Mouse (Mus musculus): Measurements from ENCODE around the gene Dcaf5. TPM values are rescaled to one million over a fixed set of nuclear protein-coding genes. Genes with fewer than 3 reads are reported as not detected.
"Not testable (repeated sequence)": the region's sequence is repeated elsewhere in the genome, so short reads cannot be mapped to it uniquely, and the experiment has no call there.

Dcaf5 gene
- polyA plus RNA-seq (2016; fragmentation: Nextera tagmentation; extraction: Ambion mirVana) = 19.9 and 22.9 TPM in 2 replicates

- Histone ChIP-seq H3K27me3 (no peaks in the 10 kb centered on the region), H3K4me2 (replicated peaks) (peak within 1 kb of the TSS; percentile 75), H3K4me3 (peak within 1 kb of the TSS; percentile 81), H3K9me3 (no peaks in the 10 kb centered on the region), H3K36me3 (no peaks in the 10 kb centered on the region), H3K4me1 (peaks cover 14% of the 10 kb centered on the region), H3K9ac (peak within 1 kb of the TSS; percentile 88), H3K27ac (peak within 1 kb of the TSS; percentile 96)
- peak; percentile 62 for ATAC-seq (ENCODE audit: insufficient number of reproducible peaks, insufficient read depth, low FRiP score, low TSS enrichment)
- 1% methylated on average over 65 of the region's 79 CpGs for WGBS
These were observed at the start of gene Dcaf5 for GRCm38 (mm10) chr12:80436336-80436976. TSS of gene Dcaf5 (minus strand) at chr12:80436601.

DNA sequence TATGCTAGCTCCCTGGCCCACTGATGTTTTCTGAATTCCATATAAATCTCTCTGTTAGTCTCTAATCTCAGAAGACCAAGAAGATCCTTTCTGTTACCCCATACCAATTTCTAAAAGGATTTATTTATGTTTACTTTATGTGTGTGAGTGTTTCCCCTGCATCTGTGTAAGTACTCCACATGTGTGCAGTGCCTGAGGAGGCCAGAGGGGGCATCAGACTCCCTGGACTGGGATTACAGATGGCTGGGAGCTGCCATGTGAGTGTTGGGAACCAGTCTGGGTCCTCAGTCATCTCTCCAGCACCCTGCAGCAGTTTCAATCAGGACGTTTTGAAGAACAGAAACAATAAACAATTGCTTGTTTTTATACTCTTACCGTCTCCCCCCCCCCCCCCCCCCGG lies 47.0 kb upstream of the Dcaf5 start:
- H3K27me3 ChIP-seq = no peaks in the 10 kb centered on the region
- no peak for ATAC-seq (ENCODE audit: insufficient number of reproducible peaks, insufficient read depth, low FRiP score, low TSS enrichment)
- no peak overlapping the region for H3K4me2 ChIP-seq (replicated peaks)
- peaks cover 29% of the 10 kb centered on the region; the same call in 1 of the 2 replicates for H3K36me3 ChIP-seq
- H3K9me3 ChIP-seq = no peaks in the 10 kb centered on the region
- no peak overlapping the region for H3K4me3 ChIP-seq
- H3K4me1 ChIP-seq = no peaks in the 10 kb centered on the region
- no peak overlapping the region for H3K27ac ChIP-seq
- WGBS = 53% methylated on average over 3 of the region's 3 CpGs
- no peak overlapping the region for H3K9ac ChIP-seq

DNA sequence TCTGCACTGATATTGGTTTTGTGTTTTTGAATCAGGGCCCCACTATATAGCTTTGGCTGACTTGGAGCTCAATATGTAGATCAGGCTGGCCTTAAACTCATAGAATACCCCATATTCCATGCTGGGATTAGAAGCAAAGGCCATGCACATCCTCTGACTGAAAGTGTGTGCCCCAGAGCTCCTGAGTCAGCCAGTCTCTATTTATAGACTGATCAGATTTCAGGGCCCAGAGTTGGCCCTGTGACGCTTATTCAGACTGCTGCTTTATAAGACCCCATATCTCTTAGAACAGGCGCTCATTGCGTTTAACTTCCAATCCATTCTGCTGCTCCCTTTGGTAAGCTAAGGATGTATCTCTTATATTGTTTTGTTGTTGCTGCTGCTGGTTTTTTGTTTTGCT lies 43.6 kb upstream of the Dcaf5 start:
- Histone ChIP-seq H3K4me2 (replicated peaks) (no peak overlapping the region), H3K36me3 (peaks cover 27% of the 10 kb centered on the region; the same call in 1 of the 2 replicates), H3K27me3 (no peaks in the 10 kb centered on the region), H3K4me3 (no peak overlapping the region), H3K9ac (no peak overlapping the region), H3K27ac (no peak overlapping the region), H3K4me1 (no peaks in the 10 kb centered on the region), H3K9me3 (no peaks in the 10 kb centered on the region)
- WGBS = 82% methylated on average over 3 of the region's 3 CpGs
- ATAC-seq (ENCODE audit: insufficient number of reproducible peaks, insufficient read depth, low FRiP score, low TSS enrichment) = no peak

DNA sequence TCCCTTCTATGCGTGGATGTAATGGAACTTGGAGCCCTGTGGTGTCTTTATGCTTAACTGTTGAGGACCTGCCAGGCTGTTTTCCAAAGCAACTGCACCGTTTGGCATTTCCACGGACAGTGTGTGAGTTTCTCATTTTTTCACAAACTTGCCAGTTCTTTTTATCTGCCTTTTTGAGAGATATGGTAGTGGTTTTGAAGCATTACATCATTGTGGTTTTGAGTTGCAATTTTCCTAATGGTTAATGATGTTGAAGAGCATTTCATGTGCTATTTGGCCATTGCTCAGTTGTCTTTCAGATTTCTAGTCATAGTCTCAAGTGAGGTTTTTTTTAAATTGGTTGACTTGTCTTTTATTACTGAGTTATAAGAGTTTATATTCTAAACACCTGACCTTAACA lies 37.3 kb upstream of the Dcaf5 start:
- Histone ChIP-seq H3K4me2 (replicated peaks) (no peak overlapping the region), H3K9me3 (no peaks in the 10 kb centered on the region), H3K4me3 (no peak overlapping the region), H3K27me3 (no peaks in the 10 kb centered on the region), H3K27ac (no peak overlapping the region), H3K9ac (no peak overlapping the region), H3K4me1 (no peaks in the 10 kb centered on the region), H3K36me3 (peaks cover 4% of the 10 kb centered on the region; the same call in 1 of the 2 replicates)
- no peak for ATAC-seq (ENCODE audit: insufficient number of reproducible peaks, insufficient read depth, low FRiP score, low TSS enrichment)
- 87% methylated on average over 3 of the region's 3 CpGs for WGBS

GRCm38 (mm10) chr12:80471926-80472325 lies 35.5 kb upstream of the Dcaf5 start:
- Histone ChIP-seq H3K4me2 (replicated peaks) (no peak overlapping the region), H3K36me3 (no peaks in the 10 kb centered on the region), H3K27ac (no peak overlapping the region), H3K4me3 (no peak overlapping the region), H3K9ac (no peak overlapping the region), H3K27me3 (no peaks in the 10 kb centered on the region), H3K4me1 (no peaks in the 10 kb centered on the region), H3K9me3 (no peaks in the 10 kb centered on the region)
- WGBS = 87% methylated on average over 4 of the region's 4 CpGs
- no peak for ATAC-seq (ENCODE audit: insufficient number of reproducible peaks, insufficient read depth, low FRiP score, low TSS enrichment)

- ATAC-seq (ENCODE audit: insufficient number of reproducible peaks, insufficient read depth, low FRiP score, low TSS enrichment) = no peak
- no peak overlapping the region for H3K9ac ChIP-seq
- H3K4me3 ChIP-seq = no peak overlapping the region
- H3K36me3 ChIP-seq = no peaks in the 10 kb centered on the region
- H3K4me1 ChIP-seq = no peaks in the 10 kb centered on the region
- H3K9me3 ChIP-seq = no peaks in the 10 kb centered on the region
- WGBS = 82% methylated on average over 2 of the region's 2 CpGs
- no peaks in the 10 kb centered on the region for H3K27me3 ChIP-seq
- no peak overlapping the region for H3K4me2 ChIP-seq (replicated peaks)
- H3K27ac ChIP-seq = no peak overlapping the region
These were observed 33.8 kb upstream of the Dcaf5 start for GRCm38 (mm10) chr12:80470206-80470605.

DNA sequence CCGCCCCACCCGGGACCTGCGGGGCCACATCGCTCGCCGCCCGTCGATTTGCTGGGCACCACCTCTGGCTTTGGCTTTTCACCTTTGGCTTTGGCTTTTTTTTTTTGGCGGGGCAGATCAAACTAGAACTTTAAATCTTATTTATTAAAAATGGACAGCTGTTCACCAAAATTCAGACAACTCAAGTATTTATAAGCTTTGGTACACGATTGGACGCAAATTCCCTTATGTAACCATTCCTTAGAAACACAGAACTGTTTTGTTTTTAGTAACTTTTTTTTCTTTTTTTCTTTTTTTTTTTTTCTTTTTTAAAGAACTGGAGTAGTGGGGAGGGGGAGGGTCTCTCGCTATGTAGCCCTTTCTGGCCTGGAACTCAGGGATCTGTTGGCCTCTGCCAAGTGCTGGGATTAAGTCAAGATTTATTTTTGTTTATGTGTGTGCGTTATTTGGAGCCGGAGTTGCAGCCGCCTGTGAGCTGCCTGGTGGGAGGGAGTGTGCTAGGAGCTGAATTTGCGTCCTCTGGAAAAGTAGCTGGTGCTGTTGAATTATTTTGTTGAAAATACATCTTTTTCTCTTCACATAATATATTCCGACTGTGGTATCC lies 27.4 kb upstream of the Dcaf5 start:
- Histone ChIP-seq H3K4me1 (no peaks in the 10 kb centered on the region), H3K27me3 (no peaks in the 10 kb centered on the region), H3K4me2 (replicated peaks) (peak overlapping the region; percentile 60), H3K36me3 (no peaks in the 10 kb centered on the region), H3K4me3 (peak overlapping the region; percentile 85), H3K27ac (peak overlapping the region; percentile 80; the same call in 1 of the 2 replicates), H3K9me3 (no peaks in the 10 kb centered on the region), H3K9ac (peak overlapping the region; percentile 71)
- 8% methylated on average over 17 of the region's 17 CpGs for WGBS
- ATAC-seq (ENCODE audit: insufficient number of reproducible peaks, insufficient read depth, low FRiP score, low TSS enrichment) = no peak

DNA sequence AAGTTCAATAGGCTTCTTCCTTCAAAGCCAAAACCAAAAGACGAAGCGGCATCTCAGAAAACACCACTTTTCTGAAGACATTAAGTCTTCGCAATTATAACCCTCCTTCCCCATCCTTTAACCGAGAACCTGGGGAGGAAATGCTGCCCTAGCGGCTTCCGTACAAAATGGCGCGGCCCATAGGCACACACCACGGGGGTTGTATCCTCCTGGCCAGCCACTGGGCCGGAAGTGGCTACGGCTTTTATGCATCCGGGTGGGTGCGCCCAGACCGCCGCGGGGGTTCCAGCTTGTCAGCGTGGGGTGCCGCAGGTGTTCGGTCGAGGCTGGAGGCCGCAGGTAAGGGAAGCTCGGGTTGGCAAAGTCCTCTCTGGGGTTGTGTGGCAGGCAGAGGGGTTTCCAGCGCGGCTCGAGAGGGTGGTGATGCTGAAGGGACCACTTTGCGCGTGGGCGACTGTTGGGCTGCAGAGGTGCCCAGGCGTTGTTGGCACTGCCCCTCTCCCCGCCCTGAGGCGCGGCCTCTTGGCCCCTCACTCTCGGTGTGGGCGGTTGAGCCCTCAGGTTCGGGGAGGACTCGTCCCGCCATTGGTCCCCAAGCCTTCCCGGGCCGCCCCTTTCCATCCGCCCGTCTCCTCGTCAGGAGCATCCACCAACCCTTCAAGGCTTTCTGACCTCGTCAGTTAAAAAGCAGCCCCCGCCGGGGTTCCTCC lies 26.7 kb upstream of the Dcaf5 start, which contains the start of gene Exd2:
Gene Exd2 (plus strand): TSS at position 154 of the 710 bp plus-strand sequence.
- Histone ChIP-seq H3K27me3 (no peaks in the 10 kb centered on the region), H3K9ac (peak within 1 kb of the TSS; percentile 71), H3K27ac (peak within 1 kb of the TSS; percentile 80), H3K4me3 (peak within 1 kb of the TSS; percentile 85), H3K9me3 (no peaks in the 10 kb centered on the region), H3K36me3 (no peaks in the 10 kb centered on the region), H3K4me1 (no peaks in the 10 kb centered on the region), H3K4me2 (replicated peaks) (peak within 1 kb of the TSS; percentile 60)
- under 1% methylated on average over 45 of the region's 45 CpGs for WGBS
- ATAC-seq (ENCODE audit: insufficient number of reproducible peaks, insufficient read depth, low FRiP score, low TSS enrichment) = peak; percentile 95

GRCm38 (mm10) chr12:80462292-80462896 lies 26.0 kb upstream of the Dcaf5 start:
- not testable (repeated sequence) for H3K36me3 ChIP-seq; H3K4me1 ChIP-seq; ATAC-seq (ENCODE audit: insufficient number of reproducible peaks, insufficient read depth, low FRiP score, low TSS enrichment); H3K9me3 ChIP-seq; H3K27me3 ChIP-seq; H3K9ac ChIP-seq
- Histone ChIP-seq H3K4me2 (replicated peaks) (peak overlapping the region; percentile 60), H3K4me3 (peak overlapping the region; percentile 85), H3K27ac (peak overlapping the region; percentile 80; the same call in 1 of the 2 replicates)
- WGBS = 12% methylated on average over 10 of the region's 10 CpGs

- Histone ChIP-seq H3K27ac (no peak overlapping the region), H3K36me3 (no peaks in the 10 kb centered on the region), H3K4me2 (replicated peaks) (no peak overlapping the region), H3K4me3 (no peak overlapping the region), H3K9ac (no peak overlapping the region), H3K4me1 (no peaks in the 10 kb centered on the region), H3K27me3 (no peaks in the 10 kb centered on the region), H3K9me3 (no peaks in the 10 kb centered on the region)
- no peak for ATAC-seq (ENCODE audit: insufficient number of reproducible peaks, insufficient read depth, low FRiP score, low TSS enrichment)
- 77% methylated on average over 5 of the region's 5 CpGs for WGBS
These were observed 21.6 kb upstream of the Dcaf5 start for GRCm38 (mm10) chr12:80458033-80458432.

GRCm38 (mm10) chr12:80453506-80453905 lies 17.1 kb upstream of the Dcaf5 start:
- Histone ChIP-seq H3K4me2 (replicated peaks) (no peak overlapping the region), H3K9me3 (no peaks in the 10 kb centered on the region), H3K36me3 (no peaks in the 10 kb centered on the region), H3K4me1 (no peaks in the 10 kb centered on the region), H3K27ac (no peak overlapping the region), H3K9ac (no peak overlapping the region), H3K27me3 (no peaks in the 10 kb centered on the region), H3K4me3 (no peak overlapping the region)
- no peak for ATAC-seq (ENCODE audit: insufficient number of reproducible peaks, insufficient read depth, low FRiP score, low TSS enrichment)
- 74% methylated on average over 1 of the region's 1 CpGs for WGBS
